Mouse (Mus musculus) layer of hippocampus, postnatal 36 days (tissue): ENCODE data around the gene Btbd35f5. TPM values are rescaled to one million over a fixed set of nuclear protein-coding genes. Genes with fewer than 3 reads are reported as not detected.
"Not testable (repeated sequence)": the region's sequence is repeated elsewhere in the genome, so short reads cannot be mapped to it uniquely, and the experiment has no call there.

ENCODE experiments used
- DNase-seq, 2 experiments: peaks; one replicate each; pipeline ENCODE4 v3.0.0; 2022
- total RNA-seq, 2 experiments: library from RNA; stranded (reverse); gene quantifications; 2 replicates each; pipeline ENCODE4 v1.2.3; 2021

The Btbd35f5 gene
- not detected for total RNA-seq

DNA sequence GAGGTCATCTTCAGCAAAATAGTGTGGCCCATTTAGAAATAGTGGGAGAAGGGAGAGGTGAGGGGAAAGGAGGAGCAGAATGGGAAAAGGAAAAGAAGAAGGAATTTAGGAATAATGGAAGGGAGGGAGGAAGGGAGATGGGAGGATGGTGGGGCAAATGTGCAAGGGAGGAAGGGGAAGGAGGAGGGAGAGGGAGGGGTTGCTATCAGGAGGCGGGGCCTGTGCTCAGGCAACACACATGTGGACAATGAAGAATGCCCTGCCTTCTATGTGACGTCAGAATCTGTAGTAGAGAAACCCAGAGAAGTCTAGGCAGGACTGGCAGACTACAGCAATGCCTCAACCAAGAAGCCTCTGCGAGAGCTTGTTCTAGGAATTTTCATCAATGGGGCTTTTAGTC, at the start of gene Btbd35f5:
Btbd35f5 (plus strand) TSS at position 301 of the 400 bp plus-strand sequence.
- not testable (repeated sequence) for DNase-seq

GRCm38 (mm10) chrX:32941468-32941867, 32.2 kb upstream of the Btbd35f5 start, which contains the start of gene Gm21789:
Gene Gm21789 (plus strand): TSS chrX:32941768.
- DNase-seq: not testable (repeated sequence)

Other genes starting within 250 kb of the Btbd35f5 start
- gene Btbd35f21, start 247.8 kb upstream of the Btbd35f5 start, total RNA-seq: not detected
- not detected for gene Btbd35f30, start 79.3 kb upstream of the Btbd35f5 start, total RNA-seq
- not detected for gene Gm21789, start 32.1 kb upstream of the Btbd35f5 start, total RNA-seq